Mouse (Mus musculus) hindbrain, embryonic 10.5 days (tissue): Measurements from ENCODE around the gene Rnase11. TPM values are rescaled to one million over a fixed set of nuclear protein-coding genes. Genes with fewer than 3 reads are reported as not detected.
A peak's percentile ranks its signal among the peaks of the same experiment; 100 is the strongest.

Source experiments
- DNase-seq: peaks from one replicate; pipeline ENCODE4 v3.0.0-alpha.2; 2017; ENCODE audit warnings: low spot score
- H3K27ac ChIP-seq: fragments of 300-500 bp; sonication (generic); 2 replicates; pipeline ENCODE4 v1.5.1; 2016; ENCODE audit warnings: mild to moderate bottlenecking, moderate library complexity
- H3K27me3 ChIP-seq: fragments of 300-500 bp; sonication (generic); 2 replicates; pipeline ENCODE4 v1.6.1; 2016; ENCODE audit warnings: mild to moderate bottlenecking; ENCODE audit not compliant: poor library complexity, insufficient read depth, severe bottlenecking
- H3K36me3 ChIP-seq: fragments of 300-500 bp; sonication (generic); 2 replicates; pipeline ENCODE4 v1.6.1; 2016; ENCODE audit warnings: mild to moderate bottlenecking, moderate library complexity
- H3K4me1 ChIP-seq: fragments of 300-500 bp; sonication (generic); replicated peaks from 2 replicates; pipeline ENCODE4 v1.6.1; 2016; ENCODE audit warnings: mild to moderate bottlenecking
- H3K4me3 ChIP-seq: fragments of 300-500 bp; sonication (generic); 2 replicates; pipeline ENCODE4 v1.5.1; 2016; ENCODE audit warnings: mild to moderate bottlenecking, moderate library complexity
- H3K9me3 ChIP-seq: fragments of 300-500 bp; sonication (generic); 2 replicates; pipeline ENCODE4 v1.6.1; 2016; ENCODE audit warnings: mild to moderate bottlenecking, moderate library complexity
- WGBS: fragments of 180-500 bp; shearing (Covaris S2); methylation state at CpG from one replicate; pipeline ENCODE4 v1.1.7; 2016; 5-methylcytosine and 5-hydroxymethylcytosine counted together
- polyA plus RNA-seq: library from polyadenylated mRNA; unstranded; fragments of >200 nt; fragmentation: Nextera tagmentation; extraction: Ambion mirVana; gene quantifications from 2 replicates; pipeline ENCODE4 v1.2.1, GENCODE M21; 2016

The Rnase11 gene
- polyA plus RNA-seq, 1 experiment from 2014 or later: not detected

DNA sequence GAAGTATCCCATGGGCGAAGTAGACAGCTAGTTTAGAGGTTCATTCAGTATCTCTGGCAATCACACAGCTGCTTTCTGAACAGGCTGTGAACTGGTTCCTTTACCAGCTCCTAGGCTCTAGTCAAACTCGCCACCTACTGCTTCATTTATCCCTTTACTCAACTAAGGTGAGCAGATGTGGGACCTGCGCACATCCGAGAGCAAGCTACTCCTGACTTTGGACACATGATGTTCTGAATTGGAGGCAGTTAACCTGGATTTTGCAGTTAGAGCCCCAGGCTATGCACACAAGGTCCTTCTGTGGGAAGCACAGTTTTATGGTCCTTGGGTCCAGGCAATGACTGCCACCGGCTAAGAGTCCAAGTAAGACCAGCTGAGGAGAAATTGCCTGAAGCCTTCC, 10.8 kb upstream of the Rnase11 start:
- WGBS: 94% methylated on average over 5 of the region's 5 CpGs
- Histone ChIP-seq H3K4me1 (0 out of 2 replicates have a peak, but pooled peaks cover 7% of the 10 kb centered on the region), H3K27ac (no peak overlapping the region), H3K9me3 (no peaks in the 10 kb centered on the region), H3K27me3 (no peaks in the 10 kb centered on the region), H3K36me3 (no peaks in the 10 kb centered on the region), H3K4me3 (no peak overlapping the region)
- DNase-seq: no peak

GRCm38 (mm10) chr14:51057401-51057831, 7.5 kb upstream of the Rnase11 start, which contains the start of gene Rnase12:
Rnase12 (minus strand) TSS chr14:51057661.
- 81% methylated on average over 9 of the region's 9 CpGs for WGBS
- Histone ChIP-seq H3K9me3 (no peaks in the 10 kb centered on the region), H3K4me1 (peaks cover 15% of the 10 kb centered on the region)

DNA sequence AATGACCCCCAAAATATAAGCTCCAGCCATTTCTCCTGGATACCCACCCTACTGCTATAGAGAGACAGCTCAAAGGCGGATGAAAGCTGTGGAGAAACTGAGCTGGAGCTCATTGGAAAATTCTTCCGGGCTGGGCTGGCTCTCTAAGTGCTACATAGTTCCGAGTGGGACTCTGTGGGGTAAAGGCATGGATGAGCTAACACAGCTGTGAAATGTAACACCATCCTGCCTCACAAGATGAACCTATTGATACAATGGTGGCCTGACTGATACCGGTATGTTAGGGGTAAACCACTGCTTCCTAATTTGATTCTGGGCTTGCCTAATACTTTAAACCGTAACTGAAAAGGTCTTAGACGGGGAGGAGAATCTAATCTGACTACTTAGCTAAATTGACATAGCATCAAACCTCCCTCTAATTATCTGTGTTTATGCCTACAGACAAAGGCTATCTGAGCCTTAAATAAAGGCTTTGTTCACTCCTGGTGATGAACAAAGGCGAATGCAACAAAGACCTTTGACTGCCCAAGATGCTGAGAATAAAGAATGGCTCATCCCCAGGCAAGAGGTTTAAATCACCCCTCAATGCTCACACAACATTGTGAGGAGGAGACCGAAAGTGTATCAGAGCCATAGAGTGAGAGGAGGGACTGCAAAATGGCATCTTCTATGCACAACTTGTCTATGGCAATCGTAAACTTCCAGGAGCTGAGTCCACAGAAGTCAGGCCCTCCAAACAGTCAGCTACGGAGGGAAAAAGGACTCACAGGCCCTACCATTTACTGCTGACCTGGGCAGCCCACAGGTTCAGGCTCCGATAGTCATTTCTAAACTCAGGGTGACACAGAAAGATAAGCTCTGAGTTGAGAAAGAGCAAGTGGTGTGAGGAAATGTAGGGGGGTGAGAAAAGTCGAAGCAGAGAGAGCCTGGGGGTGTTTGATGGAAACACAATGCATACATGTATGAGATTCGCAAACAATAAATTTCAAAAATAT, 4.6 kb upstream of the Rnase11 start:
- no peaks in the 10 kb centered on the region for H3K27me3 ChIP-seq
- H3K9me3 ChIP-seq: no peaks in the 10 kb centered on the region
- no peaks in the 10 kb centered on the region for H3K36me3 ChIP-seq
- no peak overlapping the region for H3K4me3 ChIP-seq
- peaks cover 15% of the 10 kb centered on the region for H3K4me1 ChIP-seq
- DNase-seq: no peak
- 41% methylated on average over 13 of the region's 13 CpGs for WGBS
- peak overlapping the region; percentile 75 for H3K27ac ChIP-seq

More at GRCm38 (mm10) chr14:51057401-51057831, 7.5 kb upstream of the Rnase11 start, which contains the start of gene Rnase12:
- DNase-seq: no peak
- Histone ChIP-seq H3K4me3 (no peak within 1 kb of the TSS), H3K27ac (no peak within 1 kb of the TSS), H3K27me3 (no peaks in the 10 kb centered on the region), H3K36me3 (no peaks in the 10 kb centered on the region)

- no peaks in the 10 kb centered on the region for H3K9me3 ChIP-seq
- H3K4me1 ChIP-seq: peaks cover 15% of the 10 kb centered on the region
- no peak overlapping the region for H3K4me3 ChIP-seq
- H3K27ac ChIP-seq: no peak overlapping the region
- no peaks in the 10 kb centered on the region for H3K36me3 ChIP-seq
- WGBS: 71% methylated on average over 5 of the region's 5 CpGs
- DNase-seq: no peak
- H3K27me3 ChIP-seq: no peaks in the 10 kb centered on the region
Measured at GRCm38 (mm10) chr14:51053176-51053575, 3.2 kb upstream of the Rnase11 start.

DNA sequence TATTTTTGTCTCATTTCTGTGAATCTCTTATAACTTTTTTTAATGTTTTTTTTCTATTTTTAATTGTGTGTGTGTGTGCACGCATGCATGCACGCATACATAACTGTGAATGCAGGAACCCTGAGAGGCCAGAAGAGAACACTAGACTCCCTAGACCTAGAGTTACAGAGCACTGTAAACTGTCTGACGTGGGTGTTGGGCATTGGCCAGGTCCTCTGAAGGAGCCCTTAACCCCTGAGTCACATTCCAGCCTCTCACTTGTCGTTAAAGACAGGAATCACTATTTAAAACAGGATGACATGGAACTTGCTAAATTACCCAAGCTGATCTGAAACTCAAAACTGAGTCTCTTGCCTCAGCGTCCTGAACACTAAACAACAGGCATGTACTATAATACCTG, 2.0 kb upstream of the Rnase11 start:
- H3K9me3 ChIP-seq: no peaks in the 10 kb centered on the region
- no peak for DNase-seq
- 65% methylated on average over 5 of the region's 5 CpGs for WGBS
- H3K4me3 ChIP-seq: no peak overlapping the region
- H3K4me1 ChIP-seq: peaks cover 15% of the 10 kb centered on the region
- no peaks in the 10 kb centered on the region for H3K36me3 ChIP-seq
- H3K27ac ChIP-seq: no peak overlapping the region
- H3K27me3 ChIP-seq: no peaks in the 10 kb centered on the region

DNA sequence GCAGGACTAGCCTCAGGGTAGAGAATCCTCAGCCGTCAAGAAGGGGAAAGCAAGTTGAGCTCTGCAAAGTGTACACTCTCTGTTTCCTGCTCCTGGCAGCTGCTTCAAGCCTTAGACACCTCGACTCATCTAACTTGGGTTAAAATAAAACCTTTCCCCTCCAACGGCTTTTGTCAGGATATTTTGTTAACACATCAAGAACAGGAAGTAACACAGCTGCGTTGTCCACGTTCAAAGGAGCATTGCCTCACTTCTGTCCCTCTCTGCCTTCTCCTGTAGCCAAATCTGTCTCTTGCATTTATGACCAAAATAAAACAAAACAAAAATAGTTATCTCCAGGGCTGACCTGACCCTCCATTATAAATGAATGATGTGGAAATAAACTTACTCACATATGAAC, 2.1 kb downstream of the Rnase11 start:
- no peaks in the 10 kb centered on the region for H3K36me3 ChIP-seq
- 0 out of 2 replicates have a peak, but pooled peaks cover 3% of the 10 kb centered on the region for H3K4me1 ChIP-seq
- no peak overlapping the region for H3K27ac ChIP-seq
- DNase-seq: no peak
- H3K9me3 ChIP-seq: no peaks in the 10 kb centered on the region
- WGBS: 80% methylated on average over 5 of the region's 5 CpGs
- H3K4me3 ChIP-seq: no peak overlapping the region
- no peaks in the 10 kb centered on the region for H3K27me3 ChIP-seq

- H3K36me3 ChIP-seq: no peaks in the 10 kb centered on the region
- no peak for DNase-seq
- no peak within 1 kb of the TSS for H3K4me3 ChIP-seq
- WGBS: 63% methylated on average over 6 of the region's 6 CpGs
- no peaks in the 10 kb centered on the region for H3K4me1 ChIP-seq
- H3K27ac ChIP-seq: no peak within 1 kb of the TSS
- H3K9me3 ChIP-seq: no peaks in the 10 kb centered on the region
- no peaks in the 10 kb centered on the region for H3K27me3 ChIP-seq
Measured at GRCm38 (mm10) chr14:51041769-51042168, 8.2 kb downstream of the Rnase11 start, which contains the start of gene Rnase9. Rnase9 (minus strand) TSS chr14:51041869.

GRCm38 (mm10) chr14:51036214-51036613, 13.7 kb downstream of the Rnase11 start:
- Histone ChIP-seq H3K4me1 (no peaks in the 10 kb centered on the region), H3K4me3 (no peak overlapping the region), H3K9me3 (no peaks in the 10 kb centered on the region), H3K27me3 (no peaks in the 10 kb centered on the region), H3K36me3 (no peaks in the 10 kb centered on the region), H3K27ac (no peak overlapping the region)
- DNase-seq: no peak
- WGBS: 84% methylated on average over 4 of the region's 4 CpGs

DNA sequence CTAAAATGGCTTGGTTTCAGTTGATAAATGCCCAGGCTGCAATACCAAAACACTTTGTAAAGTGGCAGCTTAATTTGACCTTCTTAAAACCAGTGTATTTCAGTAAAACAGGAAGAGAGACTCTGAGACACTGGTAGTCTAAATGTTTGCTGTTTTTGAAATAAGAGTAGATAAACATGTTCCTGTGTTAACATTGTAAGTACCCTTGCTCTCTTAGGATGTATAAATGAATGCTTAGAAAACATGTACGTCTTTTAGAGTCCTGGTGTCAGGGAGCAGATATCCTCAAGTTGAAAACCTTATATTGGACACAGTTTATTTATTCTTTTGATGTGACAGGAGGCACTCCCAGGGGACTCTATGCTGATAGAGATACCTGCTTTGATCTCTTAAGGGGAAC, 14.8 kb downstream of the Rnase11 start:
- no peak for DNase-seq
- H3K9me3 ChIP-seq: no peaks in the 10 kb centered on the region
- no peaks in the 10 kb centered on the region for H3K4me1 ChIP-seq
- no peak overlapping the region for H3K4me3 ChIP-seq
- H3K36me3 ChIP-seq: no peaks in the 10 kb centered on the region
- H3K27ac ChIP-seq: no peak overlapping the region
- WGBS: 39% methylated on average over 1 of the region's 1 CpGs
- no peaks in the 10 kb centered on the region for H3K27me3 ChIP-seq

DNA sequence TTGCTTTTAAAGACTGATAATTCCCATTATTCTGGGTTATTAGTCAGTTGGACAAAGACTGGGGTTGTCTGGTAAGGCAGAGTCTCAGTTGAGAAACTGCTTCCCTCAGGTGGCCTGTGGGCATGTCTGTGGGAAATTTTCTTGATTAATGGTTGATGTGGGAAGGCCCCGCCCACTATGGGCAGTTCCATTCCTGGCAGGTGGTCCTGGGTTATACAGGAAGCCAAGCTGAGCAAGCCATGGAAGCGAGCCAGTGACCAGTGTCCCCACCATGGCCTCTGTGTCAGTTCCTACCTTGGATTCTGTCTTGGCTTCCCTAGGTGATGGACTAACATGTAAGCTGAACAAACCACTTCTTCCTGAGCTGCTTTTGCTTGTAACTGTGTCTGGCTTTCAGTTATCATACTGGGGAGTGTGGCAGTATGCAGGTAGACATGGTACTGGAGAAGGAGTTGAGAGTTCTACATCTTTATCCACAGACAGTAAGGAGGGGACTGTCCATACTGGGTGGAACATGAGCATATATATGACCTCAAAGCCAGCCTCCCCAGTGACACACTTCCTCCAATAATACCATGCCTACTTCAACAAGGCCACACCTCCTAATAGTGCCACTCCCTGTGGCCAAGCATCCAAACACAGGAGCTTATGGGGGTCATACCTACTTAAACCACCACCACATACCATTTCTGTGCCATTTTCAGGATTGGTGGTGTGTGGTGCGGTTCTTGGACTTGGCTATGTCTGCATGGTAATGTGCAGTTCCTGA, 22.4 kb downstream of the Rnase11 start:
- Histone ChIP-seq H3K4me3 (no peak overlapping the region), H3K4me1 (no peaks in the 10 kb centered on the region), H3K27me3 (no peaks in the 10 kb centered on the region), H3K27ac (no peak overlapping the region), H3K36me3 (no peaks in the 10 kb centered on the region), H3K9me3 (no peaks in the 10 kb centered on the region)
- no peak for DNase-seq
- 62% methylated on average over 3 of the region's 3 CpGs for WGBS

GRCm38 (mm10) chr14:51026391-51027133, 23.4 kb downstream of the Rnase11 start:
- peak; percentile 53 for DNase-seq
- Histone ChIP-seq H3K4me3 (no peak overlapping the region), H3K27me3 (no peaks in the 10 kb centered on the region), H3K36me3 (no peaks in the 10 kb centered on the region), H3K4me1 (no peaks in the 10 kb centered on the region), H3K27ac (no peak overlapping the region), H3K9me3 (no peaks in the 10 kb centered on the region)
- WGBS: 39% methylated on average over 5 of the region's 5 CpGs

DNA sequence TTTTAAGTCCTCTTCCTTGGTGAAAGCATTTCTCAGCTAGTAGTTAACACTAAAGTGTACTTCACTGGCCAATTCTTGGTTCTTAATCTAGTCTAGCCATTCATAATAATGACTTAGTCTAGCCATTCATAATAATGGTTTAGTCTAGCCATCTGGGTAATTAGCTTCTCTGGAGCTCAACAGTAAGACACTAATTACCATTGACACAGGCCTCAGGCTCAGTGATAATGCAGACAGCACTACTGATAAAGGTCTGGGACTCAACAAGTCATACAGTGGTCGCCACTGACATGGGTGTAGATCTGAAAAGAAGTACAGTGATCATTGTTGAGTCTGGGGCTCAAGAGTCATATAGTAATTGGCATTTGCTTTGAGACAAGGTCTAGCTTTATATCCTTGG, 25.1 kb downstream of the Rnase11 start:
- no peak overlapping the region for H3K27ac ChIP-seq
- no peaks in the 10 kb centered on the region for H3K36me3 ChIP-seq
- H3K9me3 ChIP-seq: no peaks in the 10 kb centered on the region
- H3K27me3 ChIP-seq: no peaks in the 10 kb centered on the region
- no peak for DNase-seq
- WGBS: 94% methylated on average over 1 of the region's 1 CpGs
- no peaks in the 10 kb centered on the region for H3K4me1 ChIP-seq
- H3K4me3 ChIP-seq: no peak overlapping the region
